Mouse (Mus musculus) cerebellum, adult 2 months (tissue): ENCODE results near the gene Abhd15. TPM values are rescaled to one million over a fixed set of nuclear protein-coding genes. Genes with fewer than 3 reads are reported as not detected.

Experiments
- DNase-seq, 2 experiments: peaks; one replicate each; pipeline ENCODE4 v3.0.0; 2021
- H3K27ac ChIP-seq: fragments of 200-500 bp; 2 replicates; pipeline ENCODE4 v1.5.1; 2012; ENCODE audit warnings: low read length, control low read depth, inconsistent platforms; ENCODE audit not compliant: insufficient read depth
- H3K27me3 ChIP-seq: fragments of 200-500 bp; 2 replicates; pipeline ENCODE4 v1.6.1; 2012; ENCODE audit warnings: inconsistent platforms, mild to moderate bottlenecking, low read length, moderate library complexity; ENCODE audit not compliant: control insufficient read depth, insufficient read depth
- H3K4me1 ChIP-seq: fragments of 200-500 bp; 2 replicates; pipeline ENCODE4 v1.6.1; 2011; ENCODE audit warnings: low read length; ENCODE audit not compliant: control insufficient read depth, insufficient read depth
- H3K4me3 ChIP-seq: fragments of 200-500 bp; replicated peaks from 2 replicates; pipeline ENCODE3; 2011; ENCODE audit warnings: mild to moderate bottlenecking, low read depth, low read length, control low read depth; ENCODE audit not compliant: insufficient read depth
- CTCF ChIP-seq: fragments of 200-500 bp; IDR thresholded peaks from 2 replicates; pipeline ENCODE4 v1.5.1; 2011; ENCODE audit warnings: low read depth, mild to moderate bottlenecking, control low read depth, low read length, moderate library complexity, borderline replicate concordance; ENCODE audit not compliant: insufficient read depth
- POLR2A ChIP-seq: fragments of 200-500 bp; IDR thresholded peaks from 2 replicates; pipeline ENCODE4 v1.6.1; 2011; ENCODE audit warnings: low read length, control low read depth, borderline replicate concordance; ENCODE audit not compliant: insufficient read depth
- WGBS: fragments of 180-500 bp; shearing (Covaris S2); methylation state at CpG from one replicate; pipeline ENCODE4 v1.1.7; 2018; 5-methylcytosine and 5-hydroxymethylcytosine counted together
- polyA plus RNA-seq: library from polyadenylated mRNA; depleted of rRNA; stranded (reverse); fragments of >200 nt; gene quantifications from 2 replicates; pipeline ENCODE4 v1.2.3, GENCODE M21; 2012

The Abhd15 gene
- polyA plus RNA-seq, 1 experiment = 1.0 TPM

- DNase-seq = peak; percentile 81 to 84
- 7% methylated on average over 5 of the region's 5 CpGs for WGBS
- Histone ChIP-seq H3K27me3 (no peaks in the 10 kb centered on the region), H3K27ac (peak overlapping the region; percentile 9; the same call in 1 of the 2 replicates), H3K4me3 (no peak overlapping the region), H3K4me1 (peaks cover 42% of the 10 kb centered on the region)
- no peak for TF ChIP-seq POLR2A
- TF ChIP-seq CTCF = peak; percentile 94
Observed at GRCm38 (mm10) chr11:77501392-77501791, 13.5 kb upstream of the Abhd15 start.

GRCm38 (mm10) chr11:77501971-77502370 is 12.9 kb upstream of the Abhd15 start:
- DNase-seq = peak in 1 of 2 experiments; percentile 19
- TF ChIP-seq CTCF = no peak
- WGBS = 88% methylated on average over 4 of the region's 4 CpGs
- no peak overlapping the region for H3K27ac ChIP-seq
- no peak overlapping the region for H3K4me3 ChIP-seq
- peaks cover 42% of the 10 kb centered on the region for H3K4me1 ChIP-seq
- H3K27me3 ChIP-seq = no peaks in the 10 kb centered on the region

DNA sequence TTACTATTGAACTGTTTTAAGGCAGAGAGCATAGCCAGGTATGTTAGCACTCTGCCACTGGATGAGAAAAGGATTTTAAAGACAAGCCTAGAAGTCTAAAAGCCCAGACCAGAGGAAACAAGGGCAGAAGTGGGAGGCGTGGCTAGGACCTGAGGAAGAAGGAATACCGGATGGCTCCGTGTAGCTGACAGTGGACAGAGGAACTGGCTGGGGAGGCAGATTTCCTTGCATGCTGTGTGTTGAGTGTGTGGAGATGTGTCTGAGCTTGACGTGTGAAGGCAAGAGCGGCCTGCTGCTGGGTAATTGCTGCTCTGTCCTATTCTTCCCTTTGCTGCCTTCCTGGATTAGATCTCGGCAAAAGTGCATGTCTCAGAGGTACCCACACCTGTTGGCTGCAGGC is 12.4 kb upstream of the Abhd15 start:
- DNase-seq = no peak
- Histone ChIP-seq H3K27me3 (no peaks in the 10 kb centered on the region), H3K4me3 (no peak overlapping the region), H3K27ac (no peak overlapping the region), H3K4me1 (peaks cover 40% of the 10 kb centered on the region)
- TF ChIP-seq CTCF (no peak), POLR2A (no peak)
- WGBS = 73% methylated on average over 6 of the region's 6 CpGs

- H3K4me3 ChIP-seq = no peak overlapping the region
- H3K27ac ChIP-seq = no peak overlapping the region
- WGBS = 43% methylated on average over 3 of the region's 3 CpGs
- peaks cover 33% of the 10 kb centered on the region for H3K4me1 ChIP-seq
- H3K27me3 ChIP-seq = no peaks in the 10 kb centered on the region
- DNase-seq = peak in 1 of 2 experiments; percentile 30
- TF ChIP-seq POLR2A (no peak), CTCF (no peak)
Observed at GRCm38 (mm10) chr11:77503511-77503910, 11.4 kb upstream of the Abhd15 start.

DNA sequence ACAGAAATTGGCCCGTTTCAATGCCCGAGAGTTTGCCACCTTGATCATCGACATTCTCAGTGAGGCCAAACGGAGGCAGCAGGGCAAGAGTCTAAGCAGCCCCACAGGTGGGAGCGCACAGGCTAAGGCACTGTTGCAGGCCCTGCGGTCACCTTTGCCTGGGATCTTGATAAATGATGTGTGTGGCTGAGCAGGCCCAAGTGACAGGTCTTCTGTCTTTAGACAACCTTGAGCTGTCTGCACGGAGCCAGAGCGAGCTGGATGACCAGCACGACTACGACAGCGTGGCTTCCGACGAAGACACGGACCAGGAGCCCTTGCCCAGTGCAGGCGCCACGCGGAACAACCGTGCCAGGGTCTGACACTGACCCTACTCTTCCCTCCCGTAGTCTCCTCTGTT is 10.5 kb upstream of the Abhd15 start:
- H3K27me3 ChIP-seq = no peaks in the 10 kb centered on the region
- 94% methylated on average over 19 of the region's 19 CpGs for WGBS
- H3K4me1 ChIP-seq = peaks cover 24% of the 10 kb centered on the region
- H3K27ac ChIP-seq = no peak overlapping the region
- H3K4me3 ChIP-seq = no peak overlapping the region
- peak in 1 of 2 experiments; percentile 17 for DNase-seq
- TF ChIP-seq CTCF = no peak
- TF ChIP-seq POLR2A = no peak

- Histone ChIP-seq H3K4me3 (no peak overlapping the region), H3K27ac (no peak overlapping the region), H3K27me3 (no peaks in the 10 kb centered on the region), H3K4me1 (peaks cover 14% of the 10 kb centered on the region)
- TF ChIP-seq POLR2A = no peak
- no peak for TF ChIP-seq CTCF
- WGBS = 90% methylated on average over 22 of the region's 22 CpGs
- DNase-seq = peak in 1 of 2 experiments; percentile 11
Observed at GRCm38 (mm10) chr11:77505291-77505980, 9.5 kb upstream of the Abhd15 start.

DNA sequence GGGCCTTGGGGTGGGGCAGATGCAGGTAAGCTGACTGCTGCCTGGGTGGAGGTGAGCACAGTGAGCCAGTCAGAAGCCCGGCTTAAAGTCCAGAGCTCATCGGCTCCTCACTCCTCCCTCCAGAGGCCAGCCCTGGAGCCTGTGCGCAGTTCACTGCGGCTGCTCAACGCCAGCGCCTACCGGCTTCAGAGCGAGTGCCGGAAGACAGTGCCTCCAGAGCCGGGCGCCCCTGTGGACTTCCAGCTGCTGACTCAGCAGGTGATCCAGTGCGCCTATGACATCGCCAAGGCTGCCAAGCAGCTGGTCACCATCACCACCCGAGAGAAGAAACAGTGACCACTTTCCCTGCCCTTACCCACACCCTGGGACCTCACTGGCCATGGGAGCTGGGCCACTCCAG is 8.6 kb upstream of the Abhd15 start:
- Histone ChIP-seq H3K27ac (no peak overlapping the region), H3K4me3 (no peak overlapping the region), H3K27me3 (no peaks in the 10 kb centered on the region), H3K4me1 (peaks cover 5% of the 10 kb centered on the region)
- DNase-seq = peak in 1 of 2 experiments; percentile 5
- TF ChIP-seq POLR2A = no peak
- TF ChIP-seq CTCF = no peak
- WGBS = 60% methylated on average over 14 of the region's 14 CpGs

- H3K4me3 ChIP-seq = no peak overlapping the region
- peak in 1 of 2 experiments; percentile 19 for DNase-seq
- no peak for TF ChIP-seq POLR2A
- no peak for TF ChIP-seq CTCF
- WGBS = 79% methylated on average over 6 of the region's 6 CpGs
- H3K4me1 ChIP-seq = peaks cover 3% of the 10 kb centered on the region; the same call in 1 of the 2 replicates
- H3K27me3 ChIP-seq = no peaks in the 10 kb centered on the region
- H3K27ac ChIP-seq = no peak overlapping the region
Observed at GRCm38 (mm10) chr11:77506941-77507340, 8.0 kb upstream of the Abhd15 start.
